Mouse (Mus musculus): ENCODE data around the gene Olfr875. TPM values are rescaled to one million over a fixed set of nuclear protein-coding genes. Genes with fewer than 3 reads are reported as not detected.
"Not testable (repeated sequence)": the region's sequence is repeated elsewhere in the genome, so short reads cannot be mapped to it uniquely, and the experiment has no call there.

Gene Olfr875
- 0.11 TPM in 1 of 2 replicates, not detected in the other for polyA plus RNA-seq (2012; rRNA removed)

GRCm38 (mm10) chr9:37771759-37772158 lies at the start of gene Olfr875:
Gene Olfr875, plus strand, starts transcription at chr9:37771857.
- TF ChIP-seq CTCF (IDR thresholded peaks at IDR 0.05; ENCODE audit: insufficient read depth, low read length): no peak
- TF ChIP-seq POLR2A (IDR thresholded peaks at IDR 0.05; ENCODE audit: borderline replicate concordance, extremely low read depth, low read depth, low read length): no peak
- Histone ChIP-seq H3K4me3 (replicated peaks; ENCODE audit: extremely low read depth, low read depth, low read length) (no peak within 1 kb of the TSS), H3K4me1 (ENCODE audit: control insufficient read depth, insufficient read depth, low read length) (no peaks in the 10 kb centered on the region)
- WGBS: 20% methylated on average over 2 of the region's 2 CpGs
- no peak for DNase-seq

- TF ChIP-seq POLR2A (IDR thresholded peaks at IDR 0.05; ENCODE audit: borderline replicate concordance, extremely low read depth, low read depth, low read length): no peak
- no peak for TF ChIP-seq CTCF (IDR thresholded peaks at IDR 0.05; ENCODE audit: insufficient read depth, low read length)
- DNase-seq: no peak
- WGBS: 95% methylated on average over 1 of the region's 1 CpGs
- Histone ChIP-seq H3K4me1 (ENCODE audit: control insufficient read depth, insufficient read depth, low read length) (no peaks in the 10 kb centered on the region), H3K4me3 (replicated peaks; ENCODE audit: extremely low read depth, low read depth, low read length) (no peak overlapping the region)
Measured at GRCm38 (mm10) chr9:37734310-37734709, 37.3 kb upstream of the Olfr875 start.

GRCm38 (mm10) chr9:37744806-37745205 lies 26.9 kb upstream of the Olfr875 start, which contains the start of gene Olfr874:
Gene Olfr874, plus strand, starts transcription at chr9:37745106.
- no peak for DNase-seq
- no peak for TF ChIP-seq CTCF (IDR thresholded peaks at IDR 0.05; ENCODE audit: insufficient read depth, low read length)
- no peak for TF ChIP-seq POLR2A (IDR thresholded peaks at IDR 0.05; ENCODE audit: borderline replicate concordance, extremely low read depth, low read depth, low read length)
- Histone ChIP-seq H3K4me1 (ENCODE audit: control insufficient read depth, insufficient read depth, low read length) (no peaks in the 10 kb centered on the region), H3K4me3 (replicated peaks; ENCODE audit: extremely low read depth, low read depth, low read length) (no peak within 1 kb of the TSS)

- no peak for DNase-seq
- TF ChIP-seq CTCF (IDR thresholded peaks at IDR 0.05; ENCODE audit: insufficient read depth, low read length) (no peak), POLR2A (IDR thresholded peaks at IDR 0.05; ENCODE audit: borderline replicate concordance, extremely low read depth, low read depth, low read length) (no peak)
- Histone ChIP-seq H3K4me1 (ENCODE audit: control insufficient read depth, insufficient read depth, low read length) (no peaks in the 10 kb centered on the region), H3K4me3 (replicated peaks; ENCODE audit: extremely low read depth, low read depth, low read length) (no peak overlapping the region)
- WGBS: 46% methylated on average over 7 of the region's 7 CpGs
Measured at GRCm38 (mm10) chr9:37750319-37751075, 21.2 kb upstream of the Olfr875 start.

- Histone ChIP-seq H3K4me1 (ENCODE audit: control insufficient read depth, insufficient read depth, low read length) (no peaks in the 10 kb centered on the region), H3K4me3 (replicated peaks; ENCODE audit: extremely low read depth, low read depth, low read length) (no peak overlapping the region)
- no peak for TF ChIP-seq POLR2A (IDR thresholded peaks at IDR 0.05; ENCODE audit: borderline replicate concordance, extremely low read depth, low read depth, low read length)
- no peak for TF ChIP-seq CTCF (IDR thresholded peaks at IDR 0.05; ENCODE audit: insufficient read depth, low read length)
- DNase-seq: no peak
- 65% methylated on average over 2 of the region's 2 CpGs for WGBS
Measured at GRCm38 (mm10) chr9:37751467-37751866, 20.2 kb upstream of the Olfr875 start.

GRCm38 (mm10) chr9:37752006-37752405 lies 19.7 kb upstream of the Olfr875 start:
- no peak overlapping the region for H3K4me3 ChIP-seq (replicated peaks; ENCODE audit: extremely low read depth, low read depth, low read length)
- TF ChIP-seq CTCF (IDR thresholded peaks at IDR 0.05; ENCODE audit: insufficient read depth, low read length) (no peak), POLR2A (IDR thresholded peaks at IDR 0.05; ENCODE audit: borderline replicate concordance, extremely low read depth, low read depth, low read length) (no peak)
- DNase-seq: no peak
- H3K4me1 ChIP-seq (ENCODE audit: control insufficient read depth, insufficient read depth, low read length): no peaks in the 10 kb centered on the region
- WGBS: 66% methylated on average over 4 of the region's 4 CpGs

- DNase-seq: no peak
- H3K4me3 ChIP-seq (replicated peaks; ENCODE audit: extremely low read depth, low read depth, low read length): no peak overlapping the region
- no peaks in the 10 kb centered on the region for H3K4me1 ChIP-seq (ENCODE audit: control insufficient read depth, insufficient read depth, low read length)
- 79% methylated on average over 2 of the region's 2 CpGs for WGBS
- no peak for TF ChIP-seq CTCF (IDR thresholded peaks at IDR 0.05; ENCODE audit: insufficient read depth, low read length)
- TF ChIP-seq POLR2A (IDR thresholded peaks at IDR 0.05; ENCODE audit: borderline replicate concordance, extremely low read depth, low read depth, low read length): no peak
Measured at GRCm38 (mm10) chr9:37761728-37762127, 9.9 kb upstream of the Olfr875 start.

- no peak for TF ChIP-seq CTCF (IDR thresholded peaks at IDR 0.05; ENCODE audit: insufficient read depth, low read length)
- no peak for TF ChIP-seq POLR2A (IDR thresholded peaks at IDR 0.05; ENCODE audit: borderline replicate concordance, extremely low read depth, low read depth, low read length)
- no peaks in the 10 kb centered on the region for H3K4me1 ChIP-seq (ENCODE audit: control insufficient read depth, insufficient read depth, low read length)
- no peak for DNase-seq
- H3K4me3 ChIP-seq (replicated peaks; ENCODE audit: extremely low read depth, low read depth, low read length): no peak overlapping the region
- 51% methylated on average over 2 of the region's 2 CpGs for WGBS
Measured at GRCm38 (mm10) chr9:37762541-37762940, 9.1 kb upstream of the Olfr875 start.

GRCm38 (mm10) chr9:37770661-37771060 lies 996 bp upstream of the Olfr875 start:
- TF ChIP-seq POLR2A (IDR thresholded peaks at IDR 0.05; ENCODE audit: borderline replicate concordance, extremely low read depth, low read depth, low read length): no peak
- TF ChIP-seq CTCF (IDR thresholded peaks at IDR 0.05; ENCODE audit: insufficient read depth, low read length): no peak
- 61% methylated on average over 2 of the region's 2 CpGs for WGBS
- no peak for DNase-seq
- H3K4me3 ChIP-seq (replicated peaks; ENCODE audit: extremely low read depth, low read depth, low read length): no peak overlapping the region
- no peaks in the 10 kb centered on the region for H3K4me1 ChIP-seq (ENCODE audit: control insufficient read depth, insufficient read depth, low read length)

DNA sequence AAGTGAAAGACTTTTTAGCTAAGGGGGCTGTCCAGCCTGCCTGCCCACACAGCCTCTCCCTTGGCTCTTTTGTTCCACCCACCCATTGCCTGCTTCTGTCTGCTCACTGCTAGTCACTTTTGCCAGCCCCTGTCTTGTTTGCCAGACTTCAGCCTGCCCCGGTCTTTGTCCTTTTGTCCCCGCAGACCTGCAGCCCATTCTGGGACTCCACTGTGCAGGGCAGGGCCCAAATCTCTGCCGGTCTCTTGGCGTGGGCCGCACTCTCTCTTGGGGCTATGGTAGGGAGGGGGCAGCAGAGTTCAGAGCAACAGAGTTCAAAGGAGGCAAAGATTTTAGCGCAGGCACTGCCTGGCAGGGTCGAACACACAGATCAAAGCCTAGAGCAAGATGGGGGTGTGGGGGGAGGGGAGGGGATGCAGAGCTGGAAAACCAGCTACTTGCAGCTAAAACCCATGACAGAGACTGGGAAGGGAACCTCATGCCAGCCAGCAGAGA lies 11.2 kb downstream of the Olfr875 start:
- WGBS: 13% methylated on average over 7 of the region's 7 CpGs
- H3K4me3 ChIP-seq (replicated peaks; ENCODE audit: extremely low read depth, low read depth, low read length): no peak overlapping the region
- no peak for DNase-seq
- TF ChIP-seq CTCF (IDR thresholded peaks at IDR 0.05; ENCODE audit: insufficient read depth, low read length): no peak
- TF ChIP-seq POLR2A (IDR thresholded peaks at IDR 0.05; ENCODE audit: borderline replicate concordance, extremely low read depth, low read depth, low read length): no peak
- no peaks in the 10 kb centered on the region for H3K4me1 ChIP-seq (ENCODE audit: control insufficient read depth, insufficient read depth, low read length)

DNA sequence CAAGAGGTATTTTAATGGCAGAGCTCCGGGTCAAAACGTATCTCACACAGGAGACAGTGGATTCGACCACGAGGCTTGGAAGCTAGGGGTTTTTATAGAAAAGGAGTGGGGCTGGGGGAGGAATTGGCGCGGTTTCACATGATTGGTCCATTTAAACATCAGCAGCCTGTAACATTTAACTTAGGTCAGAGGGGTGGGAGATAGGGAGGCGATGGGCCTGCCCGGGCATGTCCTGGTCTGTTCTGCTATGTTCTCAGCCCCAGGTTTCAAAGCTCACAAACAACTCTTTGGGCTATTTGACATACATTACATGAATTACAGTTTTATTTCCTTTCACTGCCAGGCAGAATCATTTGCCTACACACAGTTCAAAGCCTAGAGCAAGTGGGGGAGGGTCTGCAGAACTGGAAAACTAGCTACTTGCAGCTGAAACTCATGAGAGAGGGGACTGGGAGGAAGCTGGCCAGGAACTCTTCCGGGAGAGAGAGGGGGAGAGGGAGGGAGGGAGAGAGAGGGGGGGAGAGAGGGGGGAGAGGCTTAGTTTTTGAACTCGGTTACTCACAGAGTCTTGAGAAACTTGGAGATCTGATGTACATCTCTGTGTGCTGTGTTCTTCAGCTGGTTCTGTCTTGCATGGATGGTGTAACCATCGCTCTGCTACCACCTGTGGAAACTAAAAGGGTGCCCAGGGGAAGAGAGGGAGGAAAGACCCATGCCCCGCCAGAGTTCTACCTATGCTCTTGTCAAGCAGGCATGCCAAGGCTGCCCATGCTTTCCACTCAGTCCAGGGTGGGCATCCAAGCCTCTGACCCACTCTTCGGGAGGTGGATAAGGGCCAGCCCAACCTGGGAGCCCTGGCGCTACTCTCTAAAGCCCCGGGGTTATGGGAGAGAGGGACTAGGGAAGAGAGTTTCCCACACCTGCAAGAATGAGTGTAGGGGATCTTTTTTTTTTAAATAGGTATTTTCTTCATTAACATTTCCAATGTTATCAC lies 12.0 kb downstream of the Olfr875 start:
- WGBS: 61% methylated on average over 11 of the region's 15 CpGs
- DNase-seq; H3K4me3 ChIP-seq (replicated peaks; ENCODE audit: extremely low read depth, low read depth, low read length); H3K4me1 ChIP-seq (ENCODE audit: control insufficient read depth, insufficient read depth, low read length): not testable (repeated sequence)
